Mouse (Mus musculus) ovary, postnatal 14 days (tissue): ENCODE measurements around the gene Clec9a.

ENCODE experiments used
- DNase-seq: peaks from one replicate; pipeline ENCODE4 v3.0.0; 2022; ENCODE audit warnings: low spot score

The Clec9a gene

DNA sequence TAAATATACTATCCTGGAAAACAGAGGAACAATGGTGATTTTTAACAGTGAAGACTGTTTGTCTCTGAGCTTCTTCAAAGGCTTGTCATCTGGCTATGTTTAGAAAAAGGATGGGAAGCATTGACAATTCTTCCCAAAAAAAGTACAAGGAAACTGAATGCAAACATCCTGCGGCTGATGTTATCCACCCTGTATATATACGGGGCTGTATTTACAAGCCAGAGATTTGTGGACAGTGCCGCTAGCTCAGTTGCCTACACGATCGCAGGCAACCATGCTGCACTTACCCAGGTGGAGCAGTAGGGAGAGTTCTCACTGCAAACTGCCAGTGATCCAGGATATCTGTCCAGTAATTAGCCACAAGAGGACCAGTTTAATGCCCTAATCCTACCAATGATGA is 16.6 kb downstream of the Clec9a start:
- DNase-seq, result no peak

- DNase-seq, result no peak
These were observed 17.1 kb downstream of the Clec9a start for GRCm38 (mm10) chr6:129425812-129426211.

DNA sequence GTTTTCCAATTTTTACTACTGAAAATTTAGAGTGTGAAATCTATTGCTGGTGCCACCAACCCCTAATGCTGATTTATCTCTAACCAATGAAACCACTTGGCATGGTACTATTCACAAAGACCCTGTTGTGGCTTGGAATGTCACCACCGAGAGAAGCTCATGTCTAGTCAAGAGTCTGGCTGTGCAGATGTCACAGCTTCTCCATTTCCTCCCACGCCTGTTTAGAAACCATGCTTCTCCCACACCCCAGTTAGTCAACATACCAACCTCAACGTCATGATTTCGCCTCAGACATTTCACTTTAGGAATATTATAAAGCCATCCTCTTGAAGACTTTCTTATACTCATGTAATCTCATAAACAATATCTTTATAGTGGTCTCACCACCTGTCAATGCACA is 18.6 kb downstream of the Clec9a start:
- DNase-seq, result no peak

GRCm38 (mm10) chr6:129434239-129434638 is 25.6 kb downstream of the Clec9a start:
- DNase-seq, result no peak

DNA sequence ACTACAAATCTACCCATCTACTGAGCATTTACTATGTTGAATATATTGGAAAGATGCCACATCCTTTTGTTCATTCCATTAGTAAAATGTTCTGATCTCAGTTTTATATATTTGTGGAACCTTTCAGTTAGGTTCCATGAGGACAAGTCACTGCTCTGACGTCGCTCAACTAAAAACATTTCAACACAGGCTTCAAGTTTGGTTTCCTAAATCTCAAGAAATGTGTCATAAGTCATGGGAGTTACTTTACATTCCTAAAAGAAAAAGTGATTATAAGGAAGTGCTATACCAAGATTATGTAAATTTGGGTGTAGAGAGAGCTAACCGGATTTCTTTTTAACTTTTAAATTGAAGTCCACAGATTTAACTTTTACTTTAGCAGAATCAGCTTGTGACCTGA is 27.4 kb downstream of the Clec9a start:
- no peak for DNase-seq

GRCm38 (mm10) chr6:129438033-129438432 is 29.4 kb downstream of the Clec9a start:
- no peak for DNase-seq

DNA sequence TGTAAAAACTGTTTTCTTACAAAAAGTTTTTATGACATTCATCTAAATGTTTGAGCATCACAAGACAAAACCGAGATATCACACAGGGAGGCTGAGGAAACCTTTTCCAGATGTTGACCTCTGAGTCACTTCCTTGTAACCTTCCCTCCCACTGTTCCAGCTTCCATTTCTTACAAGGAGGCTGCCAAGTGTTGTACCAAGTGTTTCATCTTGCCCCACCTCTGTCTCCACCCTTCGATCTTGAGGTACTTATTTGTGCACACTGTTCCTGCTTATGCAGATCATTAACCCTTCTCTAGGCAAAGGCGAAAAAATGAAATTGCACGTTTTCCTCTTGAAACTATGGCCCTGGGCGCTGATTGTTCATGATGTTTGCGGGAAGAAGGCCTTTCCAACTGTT is 41.1 kb downstream of the Clec9a start:
- DNase-seq, result no peak

DNA sequence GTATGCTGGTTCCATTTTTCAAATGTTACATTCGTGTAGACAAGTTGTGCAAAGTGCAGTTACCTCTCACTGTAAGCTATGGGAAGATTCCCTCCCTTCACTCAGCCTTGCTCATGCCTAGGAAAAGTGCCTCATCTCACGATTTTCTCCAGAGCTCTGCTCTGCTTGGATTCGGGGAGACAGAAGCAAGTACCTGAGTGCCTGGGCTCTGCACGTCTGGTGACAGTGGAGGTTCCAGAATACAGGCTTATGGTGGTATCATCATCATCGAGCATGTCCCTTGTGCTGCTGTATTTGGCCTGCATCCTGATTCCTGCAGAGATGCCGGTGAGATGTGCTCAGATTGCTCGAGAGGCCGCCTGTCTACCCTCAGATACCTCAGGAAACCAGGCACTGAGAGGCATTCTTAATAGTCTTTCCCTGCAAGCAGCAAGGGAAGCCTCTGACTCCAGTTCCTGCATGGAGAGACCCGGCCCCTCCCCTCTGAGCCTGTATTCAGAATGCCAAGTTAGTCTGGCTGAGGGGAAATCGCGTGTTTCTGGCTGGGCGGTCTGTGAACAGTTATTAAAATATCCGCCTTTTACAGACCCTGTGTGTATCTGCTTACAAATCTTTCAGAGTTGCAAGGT is 42.9 kb downstream of the Clec9a start, which contains the start of gene Clec1a:
Clec1a (minus strand) TSS at position 590 of the 629 bp plus-strand sequence.
- DNase-seq, result peak; percentile 4

GRCm38 (mm10) chr6:129471386-129471785 is 62.7 kb downstream of the Clec9a start:
- no peak for DNase-seq

GRCm38 (mm10) chr6:129472627-129473026 is 64.0 kb downstream of the Clec9a start:
- no peak for DNase-seq
